Mouse (Mus musculus): ENCODE results near the gene Tmem59l. TPM values are rescaled to one million over a fixed set of nuclear protein-coding genes. Genes with fewer than 3 reads are reported as not detected.

The Tmem59l gene
- total and polyA plus RNA-seq, 2 experiments from 2014 or later, result not detected

GRCm38 (mm10) chr8:70469938-70470337, 17.2 kb downstream of the Tmem59l start:
- 30% methylated on average over 2 of the region's 2 CpGs for WGBS
- DNase-seq (ENCODE audit: low spot score), result no peak
- no peak overlapping the region for H3K4me3 ChIP-seq (ENCODE audit: low read depth, low read length)
- TF ChIP-seq EP300 (IDR thresholded peaks at IDR 0.05; ENCODE audit: low read depth), result no peak
- TF ChIP-seq CTCF (IDR thresholded peaks at IDR 0.05; ENCODE audit: low read depth), result no peak
- H3K9ac ChIP-seq (replicated peaks; ENCODE audit: low read depth, low read length), result no peak overlapping the region
- H3K36me3 ChIP-seq (replicated peaks; ENCODE audit: control insufficient read depth, insufficient read depth, low read length), result no peaks in the 10 kb centered on the region
- H3K4me1 ChIP-seq (ENCODE audit: control insufficient read depth, insufficient read depth), result peaks cover 42% of the 10 kb centered on the region
- H3K4me2 ChIP-seq (ENCODE audit: low read depth, low read length), result no peak overlapping the region
- H3K27me3 ChIP-seq (ENCODE audit: control insufficient read depth, insufficient read depth, low read length), result no peaks in the 10 kb centered on the region
- ATAC-seq (ENCODE audit: insufficient read depth, low read depth), result no peak
- H3K9me3 ChIP-seq (replicated peaks; ENCODE audit: control insufficient read depth, low read length), result no peaks in the 10 kb centered on the region
- no peak overlapping the region for H3K27ac ChIP-seq (ENCODE audit: low read depth)

- Histone ChIP-seq H3K27ac (ENCODE audit: low read depth) (peak overlapping the region; percentile 28; the same call in 1 of the 2 replicates), H3K4me1 (ENCODE audit: control insufficient read depth, insufficient read depth) (peaks cover 42% of the 10 kb centered on the region), H3K4me2 (ENCODE audit: low read depth, low read length) (no peak overlapping the region), H3K4me3 (ENCODE audit: low read depth, low read length) (no peak overlapping the region), H3K9me3 (replicated peaks; ENCODE audit: control insufficient read depth, low read length) (no peaks in the 10 kb centered on the region), H3K9ac (replicated peaks; ENCODE audit: low read depth, low read length) (0 out of 2 replicates have a peak overlapping the region, but pooled peaks have one; percentile 12), H3K27me3 (ENCODE audit: control insufficient read depth, insufficient read depth, low read length) (no peaks in the 10 kb centered on the region), H3K36me3 (replicated peaks; ENCODE audit: control insufficient read depth, insufficient read depth, low read length) (no peaks in the 10 kb centered on the region)
- DNase-seq (ENCODE audit: low spot score) (no peak), ATAC-seq (ENCODE audit: insufficient read depth, low read depth) (peak; percentile 59)
- WGBS, result 27% methylated on average over 10 of the region's 10 CpGs
- no peak for TF ChIP-seq EP300 (IDR thresholded peaks at IDR 0.05; ENCODE audit: low read depth)
- no peak for TF ChIP-seq CTCF (IDR thresholded peaks at IDR 0.05; ENCODE audit: low read depth)
These were observed 17.8 kb downstream of the Tmem59l start for GRCm38 (mm10) chr8:70469295-70469916.

- no peak overlapping the region for H3K4me2 ChIP-seq (ENCODE audit: low read depth, low read length)
- H3K27ac ChIP-seq (ENCODE audit: low read depth), result no peak overlapping the region
- H3K27me3 ChIP-seq (ENCODE audit: control insufficient read depth, insufficient read depth, low read length), result no peaks in the 10 kb centered on the region
- peaks cover 42% of the 10 kb centered on the region for H3K4me1 ChIP-seq (ENCODE audit: control insufficient read depth, insufficient read depth)
- H3K9ac ChIP-seq (replicated peaks; ENCODE audit: low read depth, low read length), result no peak overlapping the region
- H3K9me3 ChIP-seq (replicated peaks; ENCODE audit: control insufficient read depth, low read length), result no peaks in the 10 kb centered on the region
- H3K4me3 ChIP-seq (ENCODE audit: low read depth, low read length), result no peak overlapping the region
- 83% methylated on average over 4 of the region's 4 CpGs for WGBS
- DNase-seq (ENCODE audit: low spot score) (no peak), ATAC-seq (ENCODE audit: insufficient read depth, low read depth) (no peak)
- TF ChIP-seq CTCF (IDR thresholded peaks at IDR 0.05; ENCODE audit: low read depth) (no peak), EP300 (IDR thresholded peaks at IDR 0.05; ENCODE audit: low read depth) (no peak)
- H3K36me3 ChIP-seq (replicated peaks; ENCODE audit: control insufficient read depth, insufficient read depth, low read length), result no peaks in the 10 kb centered on the region
These were observed 18.4 kb downstream of the Tmem59l start for GRCm38 (mm10) chr8:70468733-70469132.

GRCm38 (mm10) chr8:70467907-70468306, 19.3 kb downstream of the Tmem59l start:
- Histone ChIP-seq H3K4me1 (ENCODE audit: control insufficient read depth, insufficient read depth) (peaks cover 42% of the 10 kb centered on the region), H3K9ac (replicated peaks; ENCODE audit: low read depth, low read length) (no peak overlapping the region), H3K27me3 (ENCODE audit: control insufficient read depth, insufficient read depth, low read length) (no peaks in the 10 kb centered on the region), H3K4me2 (ENCODE audit: low read depth, low read length) (no peak overlapping the region), H3K27ac (ENCODE audit: low read depth) (no peak overlapping the region), H3K36me3 (replicated peaks; ENCODE audit: control insufficient read depth, insufficient read depth, low read length) (no peaks in the 10 kb centered on the region), H3K9me3 (replicated peaks; ENCODE audit: control insufficient read depth, low read length) (no peaks in the 10 kb centered on the region), H3K4me3 (ENCODE audit: low read depth, low read length) (no peak overlapping the region)
- TF ChIP-seq EP300 (IDR thresholded peaks at IDR 0.05; ENCODE audit: low read depth) (no peak), CTCF (IDR thresholded peaks at IDR 0.05; ENCODE audit: low read depth) (no peak)
- ATAC-seq (ENCODE audit: insufficient read depth, low read depth), result no peak
- WGBS, result 47% methylated on average over 1 of the region's 1 CpGs
- no peak for DNase-seq (ENCODE audit: low spot score)

- no peak for ATAC-seq (ENCODE audit: insufficient read depth, low read depth)
- 56% methylated on average over 5 of the region's 5 CpGs for whole genome bisulfite sequencing
- Histone ChIP-seq H3K27ac (ENCODE audit: low read depth) (0 out of 2 replicates have a peak overlapping the region, but pooled peaks have one; percentile 28), H3K4me3 (ENCODE audit: low read depth, low read length) (no peak overlapping the region), H3K36me3 (replicated peaks; ENCODE audit: control insufficient read depth, insufficient read depth, low read length) (no peaks in the 10 kb centered on the region), H3K4me2 (ENCODE audit: low read depth, low read length) (0 out of 2 replicates have a peak overlapping the region, but pooled peaks have one; percentile 23), H3K27me3 (ENCODE audit: control insufficient read depth, insufficient read depth, low read length) (no peaks in the 10 kb centered on the region), H3K9me3 (replicated peaks; ENCODE audit: control insufficient read depth, low read length) (no peaks in the 10 kb centered on the region), H3K9ac (replicated peaks; ENCODE audit: low read depth, low read length) (0 out of 2 replicates have a peak overlapping the region, but pooled peaks have one; percentile 7), H3K4me1 (ENCODE audit: control insufficient read depth, insufficient read depth) (peaks cover 42% of the 10 kb centered on the region)
- TF ChIP-seq EP300 (IDR thresholded peaks at IDR 0.05; ENCODE audit: low read depth) (no peak), CTCF (IDR thresholded peaks at IDR 0.05; ENCODE audit: low read depth) (no peak)
- no peak for DNase-seq (ENCODE audit: low spot score)
These were observed 19.9 kb downstream of the Tmem59l start for GRCm38 (mm10) chr8:70467229-70467725.
